Mouse (Mus musculus): Measurements from ENCODE around the gene Rnf187.

DNA sequence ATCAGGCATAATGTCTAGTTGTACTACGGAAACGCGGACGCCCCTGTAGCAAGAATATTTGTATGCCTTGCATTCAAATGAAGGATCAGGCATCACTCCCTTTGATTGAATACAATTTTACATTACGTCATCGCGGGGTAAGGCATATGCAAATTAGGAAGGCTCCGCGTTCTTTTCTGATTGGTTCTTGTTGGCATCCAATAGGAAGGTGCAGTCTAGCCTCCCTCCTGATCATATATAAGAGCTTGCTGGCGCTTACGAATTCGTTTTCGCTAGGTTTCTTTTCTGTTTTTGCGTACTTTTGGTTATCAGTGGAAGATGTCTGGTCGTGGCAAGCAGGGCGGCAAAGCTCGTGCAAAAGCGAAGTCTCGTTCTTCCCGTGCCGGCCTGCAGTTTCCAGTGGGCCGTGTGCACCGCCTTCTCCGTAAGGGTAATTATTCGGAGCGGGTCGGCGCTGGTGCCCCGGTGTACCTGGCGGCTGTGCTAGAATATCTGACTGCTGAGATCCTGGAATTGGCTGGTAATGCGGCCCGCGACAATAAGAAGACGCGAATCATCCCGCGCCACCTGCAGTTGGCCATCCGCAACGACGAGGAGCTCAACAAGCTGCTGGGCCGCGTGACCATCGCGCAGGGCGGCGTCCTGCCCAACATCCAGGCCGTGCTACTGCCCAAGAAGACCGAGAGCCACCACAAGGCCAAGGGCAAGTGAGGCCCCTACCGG, 15.9 kb upstream of the Rnf187 start, which contains the start of the genes Hist3h2a and Trim17:
- TF ChIP-seq CTCF (IDR thresholded peaks at IDR 0.05; ENCODE audit: low read depth, low read length) = 0 out of 2 replicates have a peak, but pooled peaks have one; percentile 19
- TF ChIP-seq POLR2A (IDR thresholded peaks at IDR 0.05; ENCODE audit: borderline replicate concordance, low read depth, low read length) = peak; percentile 78; the same call in 1 of the 2 replicates
